Mouse (Mus musculus) midbrain, embryonic 13.5 days (tissue): ENCODE measurements around the gene Qsox2. TPM values are rescaled to one million over a fixed set of nuclear protein-coding genes. Genes with fewer than 3 reads are reported as not detected.

ENCODE experiments used
- ATAC-seq: fragments of 200-750 bp; cut with Nextera tagmentation; 2 replicates; pipeline ENCODE4 v1.8.0; 2017; ENCODE audit warnings: mild to moderate bottlenecking, moderate TSS enrichment, moderate library complexity
- H3K27ac ChIP-seq: fragments of 300-500 bp; sonication (generic); 2 replicates; pipeline ENCODE4 v1.5.1; 2015; ENCODE audit warnings: inconsistent platforms, mild to moderate bottlenecking, moderate library complexity
- H3K27me3 ChIP-seq: fragments of 300-500 bp; sonication (generic); 2 replicates; pipeline ENCODE4 v1.6.1; 2015; ENCODE audit warnings: mild to moderate bottlenecking, inconsistent platforms
- H3K36me3 ChIP-seq: fragments of 300-500 bp; sonication (generic); 2 replicates; pipeline ENCODE4 v1.6.1; 2015; ENCODE audit warnings: mild to moderate bottlenecking, inconsistent platforms
- H3K4me1 ChIP-seq: fragments of 300-500 bp; sonication (generic); replicated peaks from 2 replicates; pipeline ENCODE4 v1.6.1; 2015; ENCODE audit warnings: inconsistent platforms
- H3K4me2 ChIP-seq: fragments of 300-500 bp; sonication (generic); replicated peaks from 2 replicates; pipeline ENCODE4 v1.6.1; 2015; ENCODE audit warnings: moderate library complexity, mild to moderate bottlenecking, inconsistent platforms
- H3K4me3 ChIP-seq: fragments of 300-500 bp; sonication (generic); replicated peaks from 2 replicates; pipeline ENCODE4 v1.5.1; 2015; ENCODE audit warnings: mild to moderate bottlenecking, inconsistent platforms
- H3K9ac ChIP-seq: fragments of 300-500 bp; sonication (generic); replicated peaks from 2 replicates; pipeline ENCODE4 v1.6.1; 2015; ENCODE audit warnings: mild to moderate bottlenecking, inconsistent platforms
- H3K9me3 ChIP-seq: fragments of 300-500 bp; sonication (generic); 2 replicates; pipeline ENCODE4 v1.6.1; 2016; ENCODE audit warnings: mild to moderate bottlenecking, inconsistent platforms
- WGBS: fragments of 180-500 bp; shearing (Covaris S2); methylation state at CpG from one replicate; pipeline ENCODE4 v1.1.7; 2015; 5-methylcytosine and 5-hydroxymethylcytosine counted together
- polyA plus RNA-seq: library from polyadenylated mRNA; unstranded; fragments of >200 nt; fragmentation: Nextera tagmentation; extraction: Ambion mirVana; gene quantifications from 2 replicates; pipeline ENCODE4 v1.2.1, GENCODE M21; 2015

Gene Qsox2
- 15.4 and 15.7 TPM in 2 replicates for polyA plus RNA-seq

- Histone ChIP-seq H3K9ac (peak within 1 kb of the TSS; percentile 89), H3K27ac (peak within 1 kb of the TSS; percentile 84)
- WGBS, result 1% methylated on average over 35 of the region's 36 CpGs
Observed at GRCm38 (mm10) chr2:26237290-26237782, at the start of gene Qsox2. TSS of gene Qsox2 (minus strand) at chr2:26237525.

GRCm38 (mm10) chr2:26286391-26286790, 49.1 kb upstream of the Qsox2 start:
- Histone ChIP-seq H3K4me1 (no peaks in the 10 kb centered on the region), H3K27me3 (no peaks in the 10 kb centered on the region), H3K4me2 (no peak overlapping the region), H3K36me3 (no peaks in the 10 kb centered on the region), H3K9ac (no peak overlapping the region), H3K9me3 (no peaks in the 10 kb centered on the region), H3K27ac (no peak overlapping the region), H3K4me3 (no peak overlapping the region)
- 80% methylated on average over 7 of the region's 7 CpGs for WGBS
- no peak for ATAC-seq

More at GRCm38 (mm10) chr2:26237290-26237782, at the start of gene Qsox2:
- H3K27me3 ChIP-seq, result no peaks in the 10 kb centered on the region
- no peaks in the 10 kb centered on the region for H3K36me3 ChIP-seq
- peak within 1 kb of the TSS; percentile 92 for H3K4me3 ChIP-seq
- peak within 1 kb of the TSS; percentile 83 for H3K4me2 ChIP-seq
- no peaks in the 10 kb centered on the region for H3K9me3 ChIP-seq
- ATAC-seq, result peak; percentile 76
- peaks cover 21% of the 10 kb centered on the region for H3K4me1 ChIP-seq

- no peak overlapping the region for H3K27ac ChIP-seq
- no peak for ATAC-seq
Observed at GRCm38 (mm10) chr2:26285804-26286203, 48.5 kb upstream of the Qsox2 start.

GRCm38 (mm10) chr2:26280594-26280993, 43.3 kb upstream of the Qsox2 start:
- H3K4me2 ChIP-seq, result no peak overlapping the region
- ATAC-seq, result no peak
- H3K4me1 ChIP-seq, result 0 out of 2 replicates have a peak, but pooled peaks cover 3% of the 10 kb centered on the region
- no peaks in the 10 kb centered on the region for H3K9me3 ChIP-seq
- H3K27me3 ChIP-seq, result no peaks in the 10 kb centered on the region
- H3K9ac ChIP-seq, result no peak overlapping the region
- no peak overlapping the region for H3K27ac ChIP-seq
- H3K36me3 ChIP-seq, result no peaks in the 10 kb centered on the region
- H3K4me3 ChIP-seq, result no peak overlapping the region
- WGBS, result 74% methylated on average over 11 of the region's 11 CpGs

More at GRCm38 (mm10) chr2:26285804-26286203, 48.5 kb upstream of the Qsox2 start:
- no peaks in the 10 kb centered on the region for H3K4me1 ChIP-seq
- no peaks in the 10 kb centered on the region for H3K36me3 ChIP-seq
- H3K27me3 ChIP-seq, result no peaks in the 10 kb centered on the region
- WGBS, result 75% methylated on average over 7 of the region's 7 CpGs
- H3K9ac ChIP-seq, result no peak overlapping the region
- no peak overlapping the region for H3K4me2 ChIP-seq
- no peaks in the 10 kb centered on the region for H3K9me3 ChIP-seq
- H3K4me3 ChIP-seq, result no peak overlapping the region

- Histone ChIP-seq H3K4me3 (no peak overlapping the region), H3K27ac (no peak overlapping the region), H3K9ac (no peak overlapping the region), H3K36me3 (no peaks in the 10 kb centered on the region), H3K4me1 (0 out of 2 replicates have a peak, but pooled peaks cover 3% of the 10 kb centered on the region), H3K9me3 (no peaks in the 10 kb centered on the region), H3K4me2 (no peak overlapping the region), H3K27me3 (no peaks in the 10 kb centered on the region)
- WGBS, result 79% methylated on average over 3 of the region's 3 CpGs
- ATAC-seq, result no peak
Observed at GRCm38 (mm10) chr2:26279712-26280111, 42.4 kb upstream of the Qsox2 start.

- no peak overlapping the region for H3K4me2 ChIP-seq
- no peaks in the 10 kb centered on the region for H3K9me3 ChIP-seq
- H3K27me3 ChIP-seq, result no peaks in the 10 kb centered on the region
- no peaks in the 10 kb centered on the region; the same call in 1 of the 2 replicates for H3K4me1 ChIP-seq
- no peak overlapping the region for H3K4me3 ChIP-seq
- peak; percentile 67; the same call in 1 of the 2 replicates for ATAC-seq
- no peaks in the 10 kb centered on the region for H3K36me3 ChIP-seq
- H3K27ac ChIP-seq, result no peak overlapping the region; the same call in 1 of the 2 replicates
- 19% methylated on average over 7 of the region's 7 CpGs for WGBS
- no peak overlapping the region for H3K9ac ChIP-seq
Observed at GRCm38 (mm10) chr2:26273611-26274010, 36.3 kb upstream of the Qsox2 start.

- Histone ChIP-seq H3K27ac (no peak overlapping the region), H3K9me3 (no peaks in the 10 kb centered on the region), H3K4me1 (no peaks in the 10 kb centered on the region), H3K9ac (no peak overlapping the region), H3K4me2 (no peak overlapping the region), H3K27me3 (no peaks in the 10 kb centered on the region), H3K4me3 (no peak overlapping the region), H3K36me3 (no peaks in the 10 kb centered on the region)
- 53% methylated on average over 3 of the region's 3 CpGs for WGBS
- ATAC-seq, result no peak
Observed at GRCm38 (mm10) chr2:26268216-26268615, 30.9 kb upstream of the Qsox2 start.

- no peak overlapping the region for H3K4me3 ChIP-seq
- no peak overlapping the region for H3K4me2 ChIP-seq
- H3K9me3 ChIP-seq, result no peaks in the 10 kb centered on the region
- H3K36me3 ChIP-seq, result no peaks in the 10 kb centered on the region
- WGBS, result 85% methylated on average over 10 of the region's 10 CpGs
- H3K27ac ChIP-seq, result no peak overlapping the region
- H3K27me3 ChIP-seq, result no peaks in the 10 kb centered on the region
- H3K9ac ChIP-seq, result no peak overlapping the region
- H3K4me1 ChIP-seq, result no peaks in the 10 kb centered on the region
- ATAC-seq, result no peak
Observed at GRCm38 (mm10) chr2:26266066-26266742, 28.9 kb upstream of the Qsox2 start.

GRCm38 (mm10) chr2:26265095-26265494, 27.8 kb upstream of the Qsox2 start:
- no peaks in the 10 kb centered on the region for H3K9me3 ChIP-seq
- H3K9ac ChIP-seq, result no peak overlapping the region
- H3K27ac ChIP-seq, result no peak overlapping the region
- ATAC-seq, result no peak
- H3K4me1 ChIP-seq, result no peaks in the 10 kb centered on the region
- H3K36me3 ChIP-seq, result no peaks in the 10 kb centered on the region
- WGBS, result 89% methylated on average over 2 of the region's 2 CpGs
- H3K4me2 ChIP-seq, result no peak overlapping the region
- no peak overlapping the region for H3K4me3 ChIP-seq
- no peaks in the 10 kb centered on the region for H3K27me3 ChIP-seq

GRCm38 (mm10) chr2:26264646-26265045, 27.3 kb upstream of the Qsox2 start:
- H3K9ac ChIP-seq, result no peak overlapping the region
- no peaks in the 10 kb centered on the region for H3K9me3 ChIP-seq
- H3K27me3 ChIP-seq, result no peaks in the 10 kb centered on the region
- no peaks in the 10 kb centered on the region for H3K36me3 ChIP-seq
- WGBS, result 81% methylated on average over 4 of the region's 4 CpGs
- no peak overlapping the region for H3K4me3 ChIP-seq
- no peaks in the 10 kb centered on the region for H3K4me1 ChIP-seq
- ATAC-seq, result no peak
- H3K27ac ChIP-seq, result no peak overlapping the region
- H3K4me2 ChIP-seq, result no peak overlapping the region

- Histone ChIP-seq H3K4me2 (no peak overlapping the region), H3K4me3 (no peak overlapping the region), H3K36me3 (no peaks in the 10 kb centered on the region), H3K9ac (no peak overlapping the region), H3K4me1 (no peaks in the 10 kb centered on the region), H3K9me3 (no peaks in the 10 kb centered on the region), H3K27ac (no peak overlapping the region), H3K27me3 (0 out of 2 replicates have a peak, but pooled peaks cover 3% of the 10 kb centered on the region)
- ATAC-seq, result no peak
- WGBS, result 85% methylated on average over 16 of the region's 16 CpGs
Observed at GRCm38 (mm10) chr2:26257315-26258096, 20.2 kb upstream of the Qsox2 start.

- ATAC-seq, result no peak
- Histone ChIP-seq H3K4me3 (no peak overlapping the region), H3K9ac (no peak overlapping the region), H3K4me1 (no peaks in the 10 kb centered on the region), H3K27ac (no peak overlapping the region), H3K36me3 (no peaks in the 10 kb centered on the region), H3K27me3 (0 out of 2 replicates have a peak, but pooled peaks cover 3% of the 10 kb centered on the region), H3K9me3 (no peaks in the 10 kb centered on the region), H3K4me2 (no peak overlapping the region)
- WGBS, result 56% methylated on average over 4 of the region's 4 CpGs
Observed at GRCm38 (mm10) chr2:26254816-26255215, 17.5 kb upstream of the Qsox2 start.
